ENCODE assay signal across 31 mouse cellular contexts in the genomic region with DNA sequence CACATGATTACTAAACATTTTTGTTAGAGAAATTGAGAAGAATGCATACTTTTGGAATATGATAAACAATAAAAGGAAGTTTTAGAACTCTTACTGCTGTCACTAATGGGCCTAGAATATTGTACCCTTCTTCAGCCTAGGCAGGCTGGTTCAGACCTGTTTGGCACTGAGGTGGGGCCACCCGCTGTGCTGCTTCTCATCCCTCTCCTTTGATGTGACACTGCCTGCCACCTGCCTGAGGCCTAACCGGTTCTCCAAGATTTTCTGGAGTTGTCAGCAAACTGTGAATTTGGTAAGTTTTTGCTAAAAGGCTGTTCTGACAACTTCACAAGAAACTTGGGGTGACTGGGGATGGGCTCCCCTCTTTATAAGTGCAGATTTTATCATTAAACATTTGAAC.
A peak's percentile ranks its signal among the peaks of the same experiment; 100 is the strongest.
DNase-seq lines count a peak whose midpoint lies in the region; ATAC-seq and TF ChIP-seq lines count a peak whose summit lies in the region.
"Had no signal": no experiment of that assay in that cellular context is flagged by ENCODE, and none has a peak within 500 bp of the region (broad histone marks: within the 10 kb centered on the region; RNA-seq: fewer than 3 reads in every experiment).

No protein-coding gene starts in this region.

- no peak for TF ChIP-seq CTCF in heart, adult 2 months (IDR thresholded peaks at IDR 0.05)

- no peak for TF ChIP-seq EP300 in heart, adult 2 months (IDR thresholded peaks at IDR 0.05; ENCODE audit: insufficient read depth, low read depth, low read length)

- H3K36me3 ChIP-seq in ES-E14 (ENCODE audit: control insufficient read depth, insufficient read depth, low read length, poor library complexity, severe bottlenecking), result no peaks in the 10 kb centered on the region
- no peaks in the 10 kb centered on the region for H3K36me3 ChIP-seq in embryonic facial prominence, embryonic 15.5 days
- H3K36me3 ChIP-seq in heart, adult 2 months (ENCODE audit: control insufficient read depth, insufficient read depth, low read length), result no peaks in the 10 kb centered on the region
- H3K36me3 ChIP-seq: forebrain, embryonic 15.5 days; G1E; hindbrain, embryonic 10.5 days; hindbrain, embryonic 15.5 days; kidney, embryonic 15.5 days; liver, embryonic 15.5 days; midbrain, embryonic 12.5 days; neural tube, embryonic 12.5 days had no signal

- no peak overlapping the region for H3K9ac ChIP-seq in ES-E14 (ENCODE audit: insufficient read depth, low read depth, low read length, poor library complexity, severe bottlenecking)
- H3K9ac ChIP-seq in embryonic facial prominence, embryonic 15.5 days, result no peak overlapping the region
- H3K9ac ChIP-seq in heart, adult 2 months (ENCODE audit: low read depth, low read length), result no peak overlapping the region
- H3K9ac ChIP-seq: forebrain, embryonic 15.5 days; hindbrain, embryonic 15.5 days; kidney, embryonic 15.5 days; liver, embryonic 15.5 days; midbrain, embryonic 12.5 days; neural tube, embryonic 12.5 days had no signal

- no peaks in the 10 kb centered on the region for H3K9me3 ChIP-seq in ES-E14 (ENCODE audit: control insufficient read depth, insufficient read depth, low read depth, low read length)
- H3K9me3 ChIP-seq in embryonic facial prominence, embryonic 15.5 days (replicated peaks), result no peaks in the 10 kb centered on the region
- H3K9me3 ChIP-seq: forebrain, embryonic 15.5 days; hindbrain, embryonic 10.5 days; hindbrain, embryonic 15.5 days; kidney, embryonic 15.5 days; liver, embryonic 15.5 days; megakaryocyte, embryonic 14.5 days; midbrain, embryonic 12.5 days; neural tube, embryonic 12.5 days had no signal

- no peaks in the 10 kb centered on the region for H3K79me2 ChIP-seq in heart, adult 2 months (replicated peaks; ENCODE audit: control insufficient read depth, insufficient read depth, low read length)

- DNase-seq in embryo, embryonic 10 days (ENCODE audit: low spot score), result peak; percentile 8
- no peak for DNase-seq in embryo, embryonic 11 days
- DNase-seq in ES-E14 (ENCODE audit: low read depth, low spot score), result peak; percentile 12
- DNase-seq in ZHBTc4 (ENCODE audit: low read depth, low spot score), result peak; percentile 53
- no peak for DNase-seq in adrenal gland, postnatal 25 days
- no peak for DNase-seq in frontal cortex, postnatal 36 days (ENCODE audit: low spot score in 2 of 2)
- no peak for DNase-seq in heart, adult 2 months
- DNase-seq: adrenal gland, postnatal 14 days; B cell, adult 2 months; gastrocnemius, postnatal 10 days; heart, postnatal 14 days; kidney, adult 11 months; kidney, postnatal 25 days; lung, postnatal 4 days; right cerebral cortex, postnatal 4 days; thymus, adult 2 months; thymus, postnatal 4 days had no signal

- WGBS in embryonic facial prominence, embryonic 15.5 days, result 19% methylated on average over 2 of the region's 2 CpGs
- WGBS in heart, adult 2 months, result 33% methylated on average over 2 of the region's 2 CpGs

- no peak overlapping the region for H3K27ac ChIP-seq in ES-E14 (ENCODE audit: insufficient read depth, low read depth, low read length, poor library complexity, severe bottlenecking)
- H3K27ac ChIP-seq in embryonic facial prominence, embryonic 15.5 days (replicated peaks), result 0 out of 2 replicates have a peak overlapping the region, but pooled peaks have one; percentile 48
- no peak overlapping the region for H3K27ac ChIP-seq in heart, adult 2 months
- H3K27ac ChIP-seq: forebrain, embryonic 15.5 days; hindbrain, embryonic 10.5 days; hindbrain, embryonic 15.5 days; kidney, embryonic 15.5 days; layer of hippocampus, adult 2 months; liver, embryonic 15.5 days; midbrain, embryonic 12.5 days; neural tube, embryonic 12.5 days had no signal

- intact Hi-C loops in heart, adult 2 months (cut with DNase I), result no loop called here

- no peak for TF ChIP-seq POLR2A in heart, adult 2 months (IDR thresholded peaks at IDR 0.05; ENCODE audit: insufficient read depth, low read depth, low read length)

- H3K4me1 ChIP-seq in ES-E14 (ENCODE audit: control insufficient read depth in 2 of 2, insufficient read depth in 2 of 2, low read length in 2 of 2, poor library complexity in 1 of 2), result no peaks in the 10 kb centered on the region
- H3K4me1 ChIP-seq in embryonic facial prominence, embryonic 15.5 days, result no peaks in the 10 kb centered on the region
- H3K4me1 ChIP-seq in heart, adult 2 months (ENCODE audit: control insufficient read depth, insufficient read depth, low read length), result no peaks in the 10 kb centered on the region
- H3K4me1 ChIP-seq: forebrain, embryonic 15.5 days; hindbrain, embryonic 10.5 days; hindbrain, embryonic 15.5 days; kidney, embryonic 15.5 days; liver, embryonic 15.5 days; megakaryocyte, embryonic 14.5 days; midbrain, embryonic 12.5 days; neural tube, embryonic 12.5 days had no signal

- no peak overlapping the region for H3K4me2 ChIP-seq in embryonic facial prominence, embryonic 15.5 days (replicated peaks)
- H3K4me2 ChIP-seq: forebrain, embryonic 15.5 days; hindbrain, embryonic 15.5 days; kidney, embryonic 15.5 days; liver, embryonic 15.5 days; midbrain, embryonic 12.5 days; neural tube, embryonic 12.5 days had no signal

- in situ Hi-C loops in ES-E14 (cut with MboI; ENCODE audit: low sequenced_read_pairs in 2 of 2, unreplicated experiment in 2 of 2), result loop anchor here in 1 of 2 experiments (25.0 kb wide), 1 partner anchor 88 kb away; no protein-coding TSS in a partner anchor

- no peaks in the 10 kb centered on the region for H3K27me3 ChIP-seq in embryonic facial prominence, embryonic 15.5 days
- H3K27me3 ChIP-seq in heart, adult 2 months (ENCODE audit: control insufficient read depth, insufficient read depth, low read length), result no peaks in the 10 kb centered on the region
- H3K27me3 ChIP-seq: forebrain, embryonic 15.5 days; hindbrain, embryonic 15.5 days; kidney, embryonic 15.5 days; liver, embryonic 15.5 days; megakaryocyte, embryonic 14.5 days; midbrain, embryonic 12.5 days; neural tube, embryonic 12.5 days had no signal

- ATAC-seq in embryonic facial prominence, embryonic 15.5 days (ENCODE audit: insufficient number of reproducible peaks, low FRiP score, low TSS enrichment, low read depth), result no peak
- ATAC-seq: forebrain, embryonic 15.5 days; inflammation-experienced regulatory T-cells, adult 6 months; lung, postnatal 0 days had no signal

- H3K4me3 ChIP-seq in ES-E14 (ENCODE audit: insufficient read depth in 1 of 2, low read depth in 1 of 2, low read length in 2 of 2, poor library complexity in 1 of 2, severe bottlenecking in 1 of 2), result no peak overlapping the region
- no peak overlapping the region for H3K4me3 ChIP-seq in embryonic facial prominence, embryonic 15.5 days (replicated peaks)
- no peak overlapping the region for H3K4me3 ChIP-seq in heart, adult 2 months
- H3K4me3 ChIP-seq: forebrain, embryonic 15.5 days; hindbrain, embryonic 10.5 days; hindbrain, embryonic 15.5 days; kidney, embryonic 15.5 days; layer of hippocampus, adult 2 months; liver, embryonic 15.5 days; megakaryocyte, embryonic 14.5 days; midbrain, embryonic 12.5 days; myocyte; neural tube, embryonic 12.5 days had no signal

TF ChIP-seq in ES-E14, 5 proteins besides CTCF, POLR2A, EP300 and RAD21:
- TF ChIP-seq ZNF384 (IDR thresholded peaks at IDR 0.05; ENCODE audit: low read depth, low read length), result no peak
- no peak for TF ChIP-seq CHD2 (IDR thresholded peaks at IDR 0.05; ENCODE audit: low read depth, low read length)
- TF ChIP-seq ZC3H11A (IDR thresholded peaks at IDR 0.05; ENCODE audit: borderline replicate concordance, low read depth, low read length), result no peak
- TF ChIP-seq MAFK (IDR thresholded peaks at IDR 0.05; ENCODE audit: insufficient read depth, low read depth, low read length), result no peak
- TF ChIP-seq HCFC1 (IDR thresholded peaks at IDR 0.05; ENCODE audit: borderline replicate concordance, insufficient read depth, low read length), result no peak

Comparison
In these comparisons a context has a peak if more than half of its experiments do, and no peak if none do; other contexts are left out.
1. DNase-seq: peak in embryo, embryonic 10 days (single experiment), ES-E14 (single experiment) and ZHBTc4 (single experiment); none in embryo, embryonic 11 days (single experiment), adrenal gland, postnatal 25 days (single experiment), frontal cortex, postnatal 36 days (0 of 2) and heart, adult 2 months (0 of 2).